Mouse (Mus musculus) gastrocnemius, adult 8-10 months (tissue): Measurements from ENCODE around the gene Rgcc. TPM values are rescaled to one million over a fixed set of nuclear protein-coding genes. Genes with fewer than 3 reads are reported as not detected.
A peak's percentile ranks its signal among the peaks of the same experiment; 100 is the strongest.

Source experiments
- DNase-seq, 2 experiments: peaks; one replicate each; pipeline ENCODE4 v3.0.0; 2022; ENCODE audit warnings: low spot score in 2 of 2
- total RNA-seq, 4 experiments: library from RNA; stranded (reverse); gene quantifications; 2 replicates each; pipeline ENCODE4 v1.2.4; 2022

Rgcc gene
- 10 to 100 TPM; 40.3 to 72.6 (median 66.7) TPM for total RNA-seq

- DNase-seq, result peak; percentile 93 to 95
These were observed at the start of gene Rgcc for GRCm38 (mm10) chr14:79301466-79301875. Gene Rgcc (minus strand): TSS chr14:79301645.

GRCm38 (mm10) chr14:79346384-79346783 is 44.9 kb upstream of the Rgcc start:
- DNase-seq, result no peak

GRCm38 (mm10) chr14:79335613-79336012 is 34.2 kb upstream of the Rgcc start:
- DNase-seq, result no peak

DNA sequence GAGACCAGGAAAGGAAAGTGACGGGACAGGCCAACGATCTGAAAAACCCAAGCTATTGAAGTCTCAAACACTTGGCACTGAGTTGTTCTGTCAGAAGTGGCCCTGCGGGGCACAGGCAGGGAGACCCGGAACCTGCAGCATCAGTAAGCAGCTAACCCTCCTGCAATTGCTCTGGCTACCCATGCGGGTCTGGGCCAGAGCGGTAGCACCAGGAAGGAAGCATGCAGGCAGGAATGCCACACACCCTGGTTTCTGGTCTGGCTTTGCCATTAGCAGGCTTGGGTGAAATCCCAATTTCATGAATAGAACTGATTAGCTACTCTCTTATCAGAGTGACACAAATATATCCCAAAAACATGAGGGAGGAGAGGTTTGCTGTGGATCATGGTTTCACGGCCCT is 30.5 kb upstream of the Rgcc start:
- no peak for DNase-seq

- DNase-seq, result no peak
These were observed 29.6 kb upstream of the Rgcc start for GRCm38 (mm10) chr14:79330944-79331561.

DNA sequence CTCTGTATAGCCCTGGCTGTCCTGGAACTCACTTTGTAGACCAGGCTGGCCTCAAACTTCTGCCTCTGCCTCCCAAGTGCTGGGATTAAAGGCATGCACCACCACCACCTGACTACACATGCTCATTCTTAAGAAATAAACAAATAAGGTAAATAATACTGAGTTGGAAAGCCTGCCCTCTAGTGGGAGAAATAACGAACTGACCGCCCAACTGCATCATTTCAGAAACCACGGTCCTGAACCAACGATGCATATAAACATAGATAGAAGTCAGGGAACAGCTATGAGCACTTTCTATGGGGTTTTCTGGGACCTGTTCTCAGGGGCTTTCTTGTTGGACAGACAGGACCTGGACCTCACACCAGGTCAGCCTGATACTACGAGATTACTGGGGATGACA is 25.6 kb upstream of the Rgcc start:
- DNase-seq, result peak in 1 of 2 experiments; percentile 17

DNA sequence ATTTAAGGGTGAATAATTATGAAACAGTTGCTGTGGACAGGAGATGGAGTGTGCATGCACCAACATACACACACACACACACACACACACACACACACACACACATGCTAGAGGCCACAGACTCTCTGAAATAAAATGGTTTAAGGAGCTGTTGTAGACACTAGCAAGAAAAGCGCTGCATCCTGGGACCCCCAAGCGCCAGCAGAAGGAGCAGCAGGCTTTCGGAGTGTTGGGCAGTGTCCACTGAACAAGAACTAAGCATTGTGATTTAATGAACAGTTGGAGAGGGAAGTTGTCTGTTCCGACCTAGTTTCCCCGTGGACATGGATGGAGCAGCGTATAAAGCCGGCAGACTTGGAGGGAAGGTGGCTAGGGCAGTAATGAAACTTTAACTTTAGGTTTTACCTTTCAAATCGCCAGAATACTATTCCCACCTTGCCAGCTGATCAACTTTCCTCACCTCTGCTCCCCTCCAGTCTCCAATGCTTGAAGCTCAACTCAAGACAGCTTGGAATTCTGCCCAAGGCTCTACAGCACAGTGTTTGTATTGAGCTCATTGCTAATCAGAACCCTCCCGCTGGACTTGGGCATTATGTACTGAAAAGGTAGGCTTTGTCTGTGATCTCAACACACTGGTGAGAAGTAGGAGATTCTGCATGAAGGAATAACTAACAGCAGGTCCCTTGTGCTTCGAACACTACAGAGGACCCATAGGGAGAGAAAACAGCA is 22.8 kb upstream of the Rgcc start:
- DNase-seq, result no peak

GRCm38 (mm10) chr14:79321881-79322280 is 20.4 kb upstream of the Rgcc start:
- peak; percentile 28 to 40 for DNase-seq

- DNase-seq, result peak; percentile 33 to 37
These were observed 19.7 kb upstream of the Rgcc start for GRCm38 (mm10) chr14:79321152-79321551.

DNA sequence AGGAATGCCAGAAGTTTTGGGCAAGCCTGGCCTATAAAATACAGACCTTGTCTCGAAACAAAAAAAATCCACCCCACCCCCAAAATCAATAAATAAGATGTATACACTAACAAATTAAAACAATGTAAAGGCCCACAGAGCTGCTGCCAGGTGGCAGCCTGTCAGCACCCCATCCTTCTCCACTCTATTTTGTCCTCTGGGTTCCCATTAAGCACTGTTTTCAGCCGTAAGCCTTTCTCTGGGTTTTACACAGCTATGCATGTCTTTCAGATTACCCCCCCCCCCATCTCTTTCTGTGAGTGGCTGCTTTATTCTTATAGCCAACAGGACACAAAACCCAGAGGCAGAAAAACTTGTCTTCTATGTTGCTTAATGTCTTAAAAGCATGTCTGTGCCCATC is 16.2 kb upstream of the Rgcc start:
- no peak for DNase-seq

DNA sequence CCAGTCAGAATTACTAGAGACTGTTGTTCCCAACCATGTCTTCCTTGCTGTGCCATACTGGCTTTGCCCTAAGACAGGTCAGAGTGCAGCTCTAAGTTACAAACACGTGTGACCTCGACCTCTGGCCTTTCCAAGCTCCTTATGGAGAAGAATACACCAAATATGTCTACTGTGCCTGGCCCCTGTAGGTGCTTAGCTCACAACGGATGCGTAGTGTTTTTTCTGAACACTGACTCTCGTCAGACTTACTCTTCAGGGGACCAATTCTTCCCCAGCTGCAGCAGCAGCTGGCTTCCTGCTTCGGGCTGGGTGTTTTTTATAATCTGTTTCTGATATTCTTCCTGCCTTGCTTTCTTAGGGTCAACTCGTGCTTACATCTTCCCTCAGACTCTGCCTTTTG is 14.4 kb upstream of the Rgcc start:
- no peak for DNase-seq

- DNase-seq, result no peak
These were observed 13.0 kb upstream of the Rgcc start for GRCm38 (mm10) chr14:79314245-79315010.

GRCm38 (mm10) chr14:79313439-79314175 is 12.2 kb upstream of the Rgcc start:
- no peak for DNase-seq

GRCm38 (mm10) chr14:79312719-79313118 is 11.3 kb upstream of the Rgcc start:
- DNase-seq, result no peak

DNA sequence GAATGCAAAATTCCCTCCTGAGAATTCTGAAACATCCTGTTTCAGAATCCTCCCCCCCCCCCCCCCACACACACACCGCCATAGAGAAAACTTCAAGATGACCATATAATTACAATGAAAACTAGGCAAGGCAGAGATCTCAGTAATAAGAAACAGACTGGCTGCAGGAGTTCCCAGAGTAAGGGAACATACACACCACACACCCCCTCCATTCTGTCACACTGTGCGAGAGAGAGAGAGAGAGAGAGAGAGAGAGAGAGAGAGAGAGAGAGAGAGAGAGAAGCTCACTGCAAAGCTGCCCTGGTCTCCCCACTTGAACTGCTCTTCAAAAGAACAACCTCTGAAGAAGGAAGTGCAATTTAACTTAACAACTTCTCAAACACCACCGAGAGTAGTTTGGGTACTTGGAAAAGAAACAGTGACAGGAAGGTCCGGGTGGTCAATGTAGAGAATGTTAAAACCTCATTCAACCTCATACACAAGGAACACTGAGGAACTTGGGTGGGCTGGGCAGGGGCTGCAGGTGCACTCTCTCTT is 10.5 kb upstream of the Rgcc start:
- DNase-seq, result no peak

- DNase-seq, result no peak
These were observed 7.7 kb upstream of the Rgcc start for GRCm38 (mm10) chr14:79309115-79309514.

GRCm38 (mm10) chr14:79308364-79308763 is 6.9 kb upstream of the Rgcc start:
- no peak for DNase-seq

DNA sequence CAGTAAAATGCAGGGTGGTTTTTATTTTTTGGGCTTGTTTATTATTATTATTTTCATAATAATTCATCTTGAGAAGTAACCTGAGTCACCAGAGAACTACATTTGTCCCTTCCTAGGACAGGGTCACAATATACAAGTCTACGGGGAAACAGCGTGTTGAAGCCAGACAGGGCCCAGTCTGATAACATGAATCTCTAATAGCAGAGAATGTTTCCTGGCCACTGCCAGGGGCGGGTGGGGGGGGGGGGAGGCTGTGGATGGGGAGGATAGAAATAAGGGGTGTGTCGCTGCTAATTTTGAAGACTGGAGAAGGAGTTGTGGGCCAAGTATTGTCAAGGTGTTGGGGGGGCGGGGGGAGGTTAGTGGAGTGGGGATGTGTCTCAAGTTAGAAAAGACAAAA is 6.5 kb upstream of the Rgcc start:
- DNase-seq, result no peak

- no peak for DNase-seq
These were observed 5.7 kb upstream of the Rgcc start for GRCm38 (mm10) chr14:79307138-79307537.

- DNase-seq, result no peak
These were observed 3.5 kb upstream of the Rgcc start for GRCm38 (mm10) chr14:79304873-79305464.

- no peak for DNase-seq
These were observed 1.7 kb upstream of the Rgcc start for GRCm38 (mm10) chr14:79303150-79303549.
